Mouse (Mus musculus): ENCODE data around the gene Cldn14. TPM values are rescaled to one million over a fixed set of nuclear protein-coding genes. Genes with fewer than 3 reads are reported as not detected.

Gene Cldn14
- polyA plus RNA-seq, 1 experiment from 2014 or later = not detected

DNA sequence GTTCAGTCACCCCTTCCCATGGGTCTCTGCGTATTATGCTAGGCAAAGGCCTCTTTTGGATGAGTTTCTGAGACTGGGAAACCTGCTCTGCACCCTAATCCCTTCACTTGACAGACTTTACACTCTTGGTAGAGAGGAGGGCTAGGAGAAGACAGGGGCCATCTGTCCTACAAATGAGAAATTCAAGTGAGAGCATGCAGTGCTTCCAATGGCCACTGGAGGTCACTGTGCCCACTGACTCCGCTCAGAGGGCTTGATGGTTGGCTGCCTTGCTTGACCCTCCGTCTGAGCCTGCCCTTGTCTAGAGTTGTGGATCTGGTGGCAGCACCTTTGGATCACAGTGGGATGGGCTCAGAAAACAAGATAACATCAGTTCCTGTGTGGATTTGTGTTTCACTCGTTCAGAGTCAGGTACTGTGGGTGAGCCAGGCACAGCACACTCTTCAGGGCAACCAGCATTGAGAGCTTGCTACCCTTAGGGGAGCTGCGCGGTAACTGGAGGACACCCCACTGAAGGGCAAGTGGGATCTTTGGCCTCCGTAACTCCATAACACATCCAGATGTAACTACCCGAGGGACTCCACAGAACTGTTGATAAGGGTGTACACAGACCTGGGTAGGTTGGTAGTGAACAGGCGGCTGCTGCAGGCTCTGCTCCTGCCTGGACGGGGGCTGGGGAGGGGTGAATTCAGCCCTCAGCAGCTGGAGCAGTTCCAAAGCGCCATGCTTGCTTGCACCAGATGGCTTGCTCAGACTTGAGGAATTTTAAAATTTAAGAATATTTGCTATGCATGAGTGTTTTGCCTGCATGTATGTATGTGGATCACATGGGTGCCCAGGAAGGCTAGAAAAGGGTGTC is 102.3 kb downstream of the Cldn14 start:
- Histone ChIP-seq H3K4me2 (no peak overlapping the region), H3K9ac (no peak overlapping the region), H3K36me3 (ENCODE audit: poor library complexity, severe bottlenecking) (peaks cover 52% of the 10 kb centered on the region), H3K27ac (peak overlapping the region; percentile 48), H3K9me3 (replicated peaks) (no peaks in the 10 kb centered on the region), H3K4me3 (no peak overlapping the region), H3K27me3 (no peaks in the 10 kb centered on the region), H3K4me1 (no peaks in the 10 kb centered on the region)
- 72% methylated on average over 11 of the region's 11 CpGs for WGBS
- ATAC-seq = peak; percentile 81

DNA sequence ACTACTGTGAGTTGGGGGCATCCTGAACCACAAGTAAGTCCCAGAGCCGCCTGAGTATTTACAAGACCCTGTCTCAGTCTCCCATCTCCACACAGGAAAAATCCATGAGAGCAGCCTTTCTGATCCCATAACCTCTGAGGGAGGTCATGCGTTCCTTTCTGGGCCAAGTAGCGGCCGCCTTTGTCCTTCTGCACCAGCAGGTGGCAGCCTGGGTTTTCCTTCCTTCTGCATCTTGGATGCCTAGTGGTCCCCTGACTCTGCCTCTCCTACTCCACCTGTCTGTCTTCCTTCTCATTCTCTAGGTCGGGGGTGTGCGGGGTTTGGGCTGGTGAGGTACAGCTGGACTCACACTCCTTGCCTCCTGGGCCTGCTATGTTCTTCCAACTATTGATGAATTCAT is 105.6 kb downstream of the Cldn14 start:
- no peaks in the 10 kb centered on the region for H3K27me3 ChIP-seq
- H3K4me1 ChIP-seq = no peaks in the 10 kb centered on the region
- no peak for ATAC-seq
- no peak overlapping the region for H3K9ac ChIP-seq
- no peaks in the 10 kb centered on the region for H3K9me3 ChIP-seq (replicated peaks)
- peaks cover 76% of the 10 kb centered on the region for H3K36me3 ChIP-seq (ENCODE audit: poor library complexity, severe bottlenecking)
- no peak overlapping the region for H3K27ac ChIP-seq
- WGBS = 83% methylated on average over 6 of the region's 6 CpGs
- no peak overlapping the region for H3K4me3 ChIP-seq
- no peak overlapping the region for H3K4me2 ChIP-seq

DNA sequence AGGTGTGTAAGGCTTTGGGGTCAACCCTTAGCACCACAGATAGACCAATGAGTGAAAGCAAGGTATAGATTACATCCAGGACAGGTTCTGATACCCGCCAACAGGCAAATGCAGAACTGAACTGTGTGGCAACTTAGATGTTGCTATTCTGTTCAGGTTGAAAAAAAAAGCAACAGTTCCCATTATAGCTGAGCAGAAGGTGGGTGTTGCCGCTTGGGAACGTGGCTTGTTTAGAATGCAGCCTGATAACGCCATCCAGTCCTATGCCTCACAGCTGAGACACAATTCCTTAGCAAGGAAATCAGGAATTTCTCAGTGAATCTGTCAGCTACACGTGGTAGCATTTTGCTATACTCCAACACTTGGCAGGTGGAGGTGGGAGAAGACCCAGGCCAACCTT is 115.4 kb downstream of the Cldn14 start:
- H3K9me3 ChIP-seq (replicated peaks) = no peaks in the 10 kb centered on the region
- H3K36me3 ChIP-seq (ENCODE audit: poor library complexity, severe bottlenecking) = peaks cover 81% of the 10 kb centered on the region
- WGBS = 87% methylated on average over 5 of the region's 5 CpGs
- H3K27ac ChIP-seq = no peak overlapping the region
- H3K4me2 ChIP-seq = no peak overlapping the region
- H3K27me3 ChIP-seq = no peaks in the 10 kb centered on the region
- H3K4me3 ChIP-seq = no peak overlapping the region
- H3K4me1 ChIP-seq = no peaks in the 10 kb centered on the region
- ATAC-seq = no peak
- no peak overlapping the region for H3K9ac ChIP-seq

DNA sequence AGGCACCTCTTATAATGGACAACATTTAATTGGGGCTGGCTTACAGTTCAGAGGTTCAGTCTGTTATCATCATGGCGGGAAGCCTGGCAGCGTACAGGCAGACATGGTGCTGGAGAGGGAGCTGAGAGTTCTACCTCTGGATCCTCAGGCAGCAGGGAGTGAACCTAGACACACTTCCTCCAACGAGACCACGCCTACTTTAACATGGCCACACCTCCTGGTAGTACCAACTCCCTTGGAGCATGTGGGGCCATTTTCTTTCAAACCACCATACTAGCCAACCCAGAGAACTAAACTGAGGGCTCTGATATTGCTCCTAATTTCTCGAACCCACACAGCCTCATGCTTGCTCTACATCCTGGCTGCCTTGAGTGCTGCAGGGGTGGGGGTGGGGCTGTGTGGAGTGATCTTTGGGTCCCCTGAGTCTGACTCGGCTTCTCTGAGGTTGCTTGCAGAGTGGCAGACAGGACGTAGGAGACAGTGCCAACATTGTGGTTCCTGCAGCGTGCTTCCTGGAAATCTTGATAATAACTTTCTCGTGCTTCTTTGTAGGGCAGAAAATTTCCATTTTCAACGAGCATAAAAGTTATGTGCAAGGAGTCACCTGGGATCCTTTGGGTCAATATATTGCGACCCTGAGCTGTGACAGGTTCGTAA is 117.6 kb downstream of the Cldn14 start:
- no peaks in the 10 kb centered on the region for H3K9me3 ChIP-seq (replicated peaks)
- H3K27me3 ChIP-seq = no peaks in the 10 kb centered on the region
- no peak overlapping the region for H3K4me3 ChIP-seq
- ATAC-seq = no peak
- H3K4me2 ChIP-seq = no peak overlapping the region
- H3K4me1 ChIP-seq = no peaks in the 10 kb centered on the region
- H3K27ac ChIP-seq = no peak overlapping the region
- 91% methylated on average over 12 of the region's 12 CpGs for WGBS
- peaks cover 98% of the 10 kb centered on the region for H3K36me3 ChIP-seq (ENCODE audit: poor library complexity, severe bottlenecking)
- no peak overlapping the region for H3K9ac ChIP-seq

DNA sequence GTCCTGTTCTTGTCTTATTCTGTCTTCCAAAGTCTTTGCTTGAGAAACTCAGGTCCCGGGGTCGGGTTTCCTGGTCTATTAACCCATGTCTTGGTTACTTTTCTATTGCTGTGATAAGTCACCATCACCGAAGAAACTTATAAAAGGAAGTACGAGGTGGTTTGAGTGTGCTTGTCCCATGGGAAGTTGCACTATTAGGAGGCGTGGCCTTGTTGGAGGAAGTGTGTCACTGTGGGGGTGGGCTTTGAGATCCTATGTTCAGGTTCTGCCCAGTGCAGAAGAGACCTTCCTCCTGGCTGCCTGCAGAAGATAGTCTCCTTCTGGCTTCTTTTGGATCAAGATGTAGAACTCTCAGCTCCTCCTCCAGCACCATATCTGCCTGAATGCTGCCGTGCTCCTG is 120.2 kb downstream of the Cldn14 start:
- Histone ChIP-seq H3K27me3 (no peaks in the 10 kb centered on the region), H3K9me3 (replicated peaks) (no peaks in the 10 kb centered on the region), H3K4me3 (no peak overlapping the region), H3K4me2 (no peak overlapping the region), H3K36me3 (ENCODE audit: poor library complexity, severe bottlenecking) (peaks cover 72% of the 10 kb centered on the region), H3K4me1 (peaks cover 15% of the 10 kb centered on the region), H3K9ac (no peak overlapping the region), H3K27ac (no peak overlapping the region)
- no peak for ATAC-seq
- 96% methylated on average over 6 of the region's 6 CpGs for WGBS

DNA sequence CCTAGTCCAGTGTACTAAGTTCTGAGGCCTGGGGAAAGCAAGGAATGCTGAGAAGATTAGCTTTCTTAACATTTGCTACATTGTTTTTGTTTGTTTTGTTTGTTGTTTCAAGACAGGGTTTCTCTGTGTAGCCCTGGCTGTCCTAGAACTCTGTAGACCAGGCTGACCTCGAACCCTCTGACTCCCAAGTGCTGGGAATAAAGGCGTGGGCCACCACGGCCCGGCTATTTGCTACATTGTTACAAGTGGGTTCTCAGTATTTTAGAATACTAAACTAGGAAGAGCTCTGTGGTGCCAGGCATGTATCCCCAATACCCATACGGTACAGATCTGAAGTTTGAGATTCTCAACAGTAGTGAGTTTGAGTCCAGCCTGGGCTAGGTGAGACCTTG is 123.9 kb downstream of the Cldn14 start:
- H3K36me3 ChIP-seq (ENCODE audit: poor library complexity, severe bottlenecking) = peaks cover 35% of the 10 kb centered on the region
- no peaks in the 10 kb centered on the region for H3K9me3 ChIP-seq (replicated peaks)
- no peak overlapping the region for H3K27ac ChIP-seq
- H3K9ac ChIP-seq = peak overlapping the region; percentile 74
- ATAC-seq = no peak
- no peaks in the 10 kb centered on the region for H3K27me3 ChIP-seq
- H3K4me1 ChIP-seq = peaks cover 19% of the 10 kb centered on the region
- peak overlapping the region; percentile 62 for H3K4me3 ChIP-seq
- WGBS = 48% methylated on average over 5 of the region's 5 CpGs
- peak overlapping the region; percentile 72 for H3K4me2 ChIP-seq

DNA sequence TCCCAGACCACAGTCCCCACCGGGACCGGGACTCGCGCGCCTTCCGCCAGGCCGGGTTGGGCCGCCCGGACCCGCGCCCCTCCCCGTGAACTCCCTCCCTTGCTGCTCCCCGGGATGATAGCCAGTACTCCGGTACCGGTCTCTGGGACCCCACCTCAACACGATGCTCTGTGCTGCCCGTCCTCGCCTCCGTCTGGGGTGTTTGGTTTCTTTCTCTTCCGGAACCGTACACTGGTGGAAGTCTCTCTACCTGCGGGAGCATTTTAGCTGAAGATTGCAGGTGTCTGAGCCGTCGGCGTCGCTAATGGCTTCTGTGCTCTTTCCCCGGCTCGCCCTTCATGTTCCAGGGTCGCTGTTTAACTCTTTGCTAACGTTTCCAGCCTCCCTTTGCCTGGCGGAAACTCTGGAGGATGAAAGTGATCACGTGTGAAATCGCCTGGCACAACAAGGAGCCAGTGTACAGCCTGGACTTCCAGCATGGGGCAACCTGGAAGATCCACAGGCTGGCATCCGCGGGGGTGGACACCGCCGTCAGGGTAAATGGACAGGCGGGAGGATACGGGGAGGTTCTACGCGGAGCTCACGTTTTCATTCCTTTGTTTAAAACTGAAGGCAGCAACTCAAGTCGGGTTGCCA is 124.4 kb downstream of the Cldn14 start:
- H3K4me2 ChIP-seq = peak overlapping the region; percentile 72
- no peak overlapping the region for H3K27ac ChIP-seq
- no peaks in the 10 kb centered on the region for H3K27me3 ChIP-seq
- peak overlapping the region; percentile 74 for H3K9ac ChIP-seq
- peaks cover 30% of the 10 kb centered on the region for H3K36me3 ChIP-seq (ENCODE audit: poor library complexity, severe bottlenecking)
- no peaks in the 10 kb centered on the region for H3K9me3 ChIP-seq (replicated peaks)
- H3K4me1 ChIP-seq = peaks cover 19% of the 10 kb centered on the region
- peak overlapping the region; percentile 62 for H3K4me3 ChIP-seq
- WGBS = 1% methylated on average over 43 of the region's 43 CpGs
- peak; percentile 20 for ATAC-seq

DNA sequence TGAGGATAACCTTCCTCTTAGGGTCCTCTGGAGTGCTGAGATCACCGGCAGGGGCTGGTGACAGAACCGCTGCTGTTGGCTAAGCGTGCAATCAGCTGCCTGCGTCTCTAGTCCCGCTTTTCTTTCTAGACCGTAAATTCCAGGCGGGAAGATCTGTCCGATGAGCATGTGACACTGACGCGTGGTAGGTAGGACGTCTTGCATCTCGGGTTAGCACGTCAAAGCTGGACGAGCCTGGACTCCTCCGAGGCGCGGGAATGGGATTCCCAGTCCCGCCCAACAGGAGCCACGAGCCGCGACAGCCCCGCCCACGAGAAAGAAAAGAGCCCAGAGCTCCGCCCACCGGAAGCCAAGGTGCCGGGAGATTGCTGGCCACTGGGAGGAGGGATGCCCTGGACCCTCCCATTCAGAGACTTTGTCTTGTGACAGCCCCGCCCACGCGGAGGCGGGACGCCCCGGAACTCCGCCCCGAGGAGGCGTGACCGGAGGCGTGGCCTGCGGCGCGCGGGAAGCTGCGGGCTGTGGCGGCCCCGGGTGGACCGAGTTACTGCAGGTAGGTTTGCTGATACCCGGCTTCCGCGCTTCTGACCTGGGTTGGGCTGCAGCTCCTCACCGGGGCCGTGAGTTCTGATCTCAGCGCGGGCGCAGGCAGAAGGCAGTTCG is 125.1 kb downstream of the Cldn14 start, which contains the start of gene Chaf1b:
TSS of gene Chaf1b (plus strand) at position 479 of the 663 bp plus-strand sequence.
- Histone ChIP-seq H3K4me2 (peak within 1 kb of the TSS; percentile 72), H3K27ac (peak within 1 kb of the TSS; percentile 14; the same call in 1 of the 2 replicates), H3K36me3 (ENCODE audit: poor library complexity, severe bottlenecking) (peaks cover 23% of the 10 kb centered on the region), H3K4me3 (peak within 1 kb of the TSS; percentile 62), H3K9ac (peak within 1 kb of the TSS; percentile 74), H3K4me1 (peaks cover 19% of the 10 kb centered on the region), H3K9me3 (replicated peaks) (no peaks in the 10 kb centered on the region), H3K27me3 (no peaks in the 10 kb centered on the region)
- WGBS = under 1% methylated on average over 54 of the region's 54 CpGs
- ATAC-seq = peak; percentile 95

DNA sequence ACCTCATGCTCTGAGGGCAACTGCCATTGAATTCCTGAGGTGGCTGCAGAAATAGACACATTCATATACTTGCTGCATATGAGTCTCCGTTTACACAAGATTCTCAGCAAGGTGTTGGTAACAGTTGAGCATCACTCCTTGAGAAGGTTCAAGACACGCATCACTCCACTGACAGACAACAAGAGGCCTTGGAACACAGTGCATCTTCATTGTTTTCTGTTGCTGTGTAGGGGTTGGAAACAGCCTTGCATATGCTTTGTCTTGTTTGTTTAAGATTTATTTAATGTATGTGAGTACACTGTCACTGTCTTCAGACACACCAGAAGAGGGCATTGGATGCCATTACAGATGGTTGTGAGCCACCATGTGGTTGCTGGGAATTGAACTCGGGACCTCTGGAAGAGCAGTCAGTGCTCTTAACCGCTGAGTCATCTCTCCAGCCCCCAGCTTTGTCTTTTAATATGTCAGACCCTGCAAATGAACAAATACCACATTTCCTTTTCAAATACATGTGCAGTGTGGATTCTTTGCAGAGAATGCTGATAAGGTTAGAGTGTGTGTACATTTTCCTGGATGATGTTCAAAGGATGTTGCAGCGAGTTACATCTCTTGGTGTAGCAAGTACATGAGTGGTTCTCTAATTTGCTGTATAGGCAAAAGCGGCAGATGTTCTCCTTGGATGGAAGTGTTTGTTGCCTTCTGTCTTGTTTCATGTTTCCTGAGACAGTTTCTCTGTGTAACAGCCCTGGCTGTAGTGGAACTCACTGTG is 130.8 kb downstream of the Cldn14 start:
- no peak overlapping the region for H3K9ac ChIP-seq
- no peaks in the 10 kb centered on the region for H3K4me1 ChIP-seq
- ATAC-seq = no peak
- H3K36me3 ChIP-seq (ENCODE audit: poor library complexity, severe bottlenecking) = peaks cover 46% of the 10 kb centered on the region
- H3K4me3 ChIP-seq = no peak overlapping the region
- no peak overlapping the region for H3K4me2 ChIP-seq
- no peaks in the 10 kb centered on the region for H3K9me3 ChIP-seq (replicated peaks)
- peak overlapping the region; percentile 3; the same call in 1 of the 2 replicates for H3K27ac ChIP-seq
- no peaks in the 10 kb centered on the region for H3K27me3 ChIP-seq
- WGBS = 91% methylated on average over 6 of the region's 6 CpGs

DNA sequence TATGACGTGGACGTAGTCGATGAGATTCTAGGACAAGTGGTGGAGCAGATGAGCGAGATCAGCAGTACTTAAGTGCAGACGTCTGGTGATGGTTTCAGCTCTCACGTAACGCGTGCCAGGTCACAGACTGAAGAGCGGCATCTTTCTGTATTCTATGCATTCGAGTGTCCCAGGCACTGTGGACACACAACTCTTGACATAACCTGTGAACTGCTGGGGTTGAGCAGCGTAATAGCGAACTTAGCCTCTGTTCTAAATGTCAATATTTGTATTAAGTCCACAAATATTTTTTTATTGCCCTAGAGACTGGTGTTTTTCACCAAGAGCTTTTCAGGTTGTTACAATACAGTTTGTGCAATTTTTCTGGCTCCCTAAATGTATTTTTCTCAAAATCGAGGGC is 133.8 kb downstream of the Cldn14 start:
- no peaks in the 10 kb centered on the region for H3K27me3 ChIP-seq
- H3K4me2 ChIP-seq = no peak overlapping the region
- H3K4me1 ChIP-seq = no peaks in the 10 kb centered on the region
- H3K27ac ChIP-seq = no peak overlapping the region
- no peak overlapping the region for H3K4me3 ChIP-seq
- no peak overlapping the region for H3K9ac ChIP-seq
- peaks cover 74% of the 10 kb centered on the region for H3K36me3 ChIP-seq (ENCODE audit: poor library complexity, severe bottlenecking)
- ATAC-seq = no peak
- 96% methylated on average over 13 of the region's 13 CpGs for WGBS
- no peaks in the 10 kb centered on the region for H3K9me3 ChIP-seq (replicated peaks)

All from forebrain, embryonic 13.5 days (tissue).